Comparison of ENCODE assay signal across 9 mouse cellular contexts in the genomic region with DNA sequence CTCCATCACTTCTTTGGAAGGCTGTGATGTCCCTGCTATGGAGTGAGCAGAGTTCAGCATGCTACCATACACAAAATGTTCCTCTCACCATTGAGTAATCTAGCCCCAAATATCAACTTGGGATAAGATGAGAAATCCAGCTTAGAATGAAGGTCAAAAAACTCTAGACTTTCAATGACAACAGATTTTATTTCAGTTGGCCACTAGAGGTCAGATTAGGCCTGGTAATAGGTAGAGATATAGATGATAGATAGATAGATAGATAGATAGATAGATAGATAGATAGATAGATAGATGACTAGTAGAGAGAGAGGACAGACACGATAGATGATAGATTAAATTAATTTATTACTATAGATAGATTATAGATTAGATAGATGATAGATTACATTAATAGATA.
A peak's percentile ranks its signal among the peaks of the same experiment; 100 is the strongest.
DNase-seq lines count a peak whose midpoint lies in the region; ATAC-seq and TF ChIP-seq lines count a peak whose summit lies in the region.
"Had no signal": no experiment of that assay in that cellular context is flagged by ENCODE, and none has a peak within 500 bp of the region (broad histone marks: within the 10 kb centered on the region; RNA-seq: fewer than 3 reads in every experiment).

No protein-coding gene starts in this region.

- no peak overlapping the region for H3K9ac ChIP-seq in heart, adult 2 months (ENCODE audit: low read depth, low read length)
- no peak overlapping the region for H3K9ac ChIP-seq in heart, embryonic 12.5 days
- no peak overlapping the region for H3K9ac ChIP-seq in intestine, embryonic 16.5 days (ENCODE audit: low read depth, low read length)
- H3K9ac ChIP-seq: forebrain, embryonic 12.5 days had no signal

- ATAC-seq in heart, embryonic 12.5 days (ENCODE audit: insufficient number of reproducible peaks, low FRiP score): no peak
- 0 out of 2 replicates have a peak, but pooled peaks have one; percentile 29 for ATAC-seq in common myeloid progenitor, adult 5-6 weeks (replicated peaks; ENCODE audit: low read depth, poor library complexity, severe bottlenecking)
- ATAC-seq in intestine, embryonic 16.5 days: no peak

- intact Hi-C loops in heart, adult 2 months (cut with DNase I): loop anchor here (1.0 to 5.0 kb wide), 2 partner anchors 97 to 150 kb away; partner anchors contain the start of gene Insr
- intact Hi-C loops in heart, postnatal 25 days (cut with DNase I): loop anchor here (1.0 to 2.0 kb wide), 2 partner anchors 97 to 151 kb away; no protein-coding TSS in a partner anchor

- H3K4me3 ChIP-seq in heart, adult 2 months: no peak overlapping the region
- no peak overlapping the region for H3K4me3 ChIP-seq in heart, embryonic 12.5 days
- H3K4me3 ChIP-seq in lung, adult 2 months (replicated peaks; ENCODE audit: extremely low read depth, low read depth, low read length): no peak overlapping the region
- no peak overlapping the region for H3K4me3 ChIP-seq in intestine, embryonic 16.5 days (ENCODE audit: low read length)
- H3K4me3 ChIP-seq: forebrain, embryonic 12.5 days had no signal

- WGBS in heart, adult 2 months: 62% methylated on average over 1 of the region's 1 CpGs
- 73% methylated on average over 1 of the region's 1 CpGs for WGBS in heart, embryonic 12.5 days
- 57% methylated on average over 1 of the region's 1 CpGs for WGBS in lung, adult 2 months
- 65% methylated on average over 1 of the region's 1 CpGs for WGBS in intestine, embryonic 16.5 days

- H3K79me2 ChIP-seq in heart, adult 2 months (replicated peaks; ENCODE audit: control insufficient read depth, insufficient read depth, low read length): no peaks in the 10 kb centered on the region

- TF ChIP-seq EP300 in heart, adult 2 months (IDR thresholded peaks at IDR 0.05; ENCODE audit: insufficient read depth, low read depth, low read length): no peak

- H3K9me3 ChIP-seq in heart, embryonic 12.5 days (replicated peaks): peaks cover 9% of the 10 kb centered on the region
- no peaks in the 10 kb centered on the region for H3K9me3 ChIP-seq in intestine, embryonic 16.5 days (ENCODE audit: control insufficient read depth, low read length)
- H3K9me3 ChIP-seq: forebrain, embryonic 12.5 days had no signal

- H3K27me3 ChIP-seq in heart, adult 2 months (ENCODE audit: control insufficient read depth, insufficient read depth, low read length): no peaks in the 10 kb centered on the region
- H3K27me3 ChIP-seq in heart, embryonic 12.5 days (replicated peaks): no peaks in the 10 kb centered on the region
- H3K27me3 ChIP-seq in intestine, embryonic 16.5 days (replicated peaks; ENCODE audit: control insufficient read depth, insufficient read depth, low read length): no peaks in the 10 kb centered on the region
- H3K27me3 ChIP-seq: forebrain, embryonic 12.5 days had no signal

- H3K27ac ChIP-seq in heart, adult 2 months: no peak overlapping the region
- H3K27ac ChIP-seq in heart, embryonic 12.5 days (ENCODE audit: poor library complexity, severe bottlenecking): no peak overlapping the region
- H3K27ac ChIP-seq in intestine, embryonic 16.5 days (ENCODE audit: low read length): no peak overlapping the region
- H3K27ac ChIP-seq: forebrain, embryonic 12.5 days had no signal

- no peak overlapping the region for H3K4me2 ChIP-seq in heart, embryonic 12.5 days
- H3K4me2 ChIP-seq in intestine, embryonic 16.5 days (ENCODE audit: low read depth, low read length): no peak overlapping the region
- H3K4me2 ChIP-seq: forebrain, embryonic 12.5 days had no signal

- peak; percentile 72 for TF ChIP-seq CTCF in heart, adult 2 months (IDR thresholded peaks at IDR 0.05)
- no peak for TF ChIP-seq CTCF in lung, adult 2 months (IDR thresholded peaks at IDR 0.05; ENCODE audit: insufficient read depth, low read length)

- DNase-seq in heart, adult 2 months: no peak
- peak; percentile 16 for DNase-seq in lung, postnatal 10 days
- DNase-seq in lung, adult 2 months: no peak
- DNase-seq in retina, postnatal 7 days (ENCODE audit: low read depth, low spot score): peak; percentile 27
- no peak for DNase-seq in heart, postnatal 25 days (ENCODE audit: low spot score)

- no peaks in the 10 kb centered on the region; the same call in 1 of the 2 replicates for H3K36me3 ChIP-seq in heart, adult 2 months (ENCODE audit: control insufficient read depth, insufficient read depth, low read length)
- peaks cover 68% of the 10 kb centered on the region for H3K36me3 ChIP-seq in heart, embryonic 12.5 days
- peaks cover 8% of the 10 kb centered on the region for H3K36me3 ChIP-seq in intestine, embryonic 16.5 days (ENCODE audit: control insufficient read depth, insufficient read depth, low read length)

- H3K4me1 ChIP-seq in heart, adult 2 months (ENCODE audit: control insufficient read depth, insufficient read depth, low read length): no peaks in the 10 kb centered on the region
- H3K4me1 ChIP-seq in heart, embryonic 12.5 days (replicated peaks): no peaks in the 10 kb centered on the region
- no peaks in the 10 kb centered on the region for H3K4me1 ChIP-seq in lung, adult 2 months (ENCODE audit: control insufficient read depth, insufficient read depth, low read length)
- no peaks in the 10 kb centered on the region for H3K4me1 ChIP-seq in intestine, embryonic 16.5 days (ENCODE audit: control insufficient read depth, insufficient read depth, low read length)
- H3K4me1 ChIP-seq: forebrain, embryonic 12.5 days had no signal

- no peak for TF ChIP-seq POLR2A in heart, adult 2 months (IDR thresholded peaks at IDR 0.05; ENCODE audit: insufficient read depth, low read depth, low read length)
- TF ChIP-seq POLR2A in lung, adult 2 months (IDR thresholded peaks at IDR 0.05; ENCODE audit: borderline replicate concordance, extremely low read depth, low read depth, low read length): no peak

Comparison
In these comparisons a context has a peak if more than half of its experiments do, and no peak if none do; other contexts are left out.
1. DNase-seq: peak in lung, postnatal 10 days (single experiment) and retina, postnatal 7 days (single experiment); none in heart, adult 2 months (0 of 2), lung, adult 2 months (single experiment) and heart, postnatal 25 days (single experiment).